Mouse (Mus musculus) stomach, adult 2 months (tissue): ENCODE data around the gene Gm3411. TPM values are rescaled to one million over a fixed set of nuclear protein-coding genes. Genes with fewer than 3 reads are reported as not detected.

Experiments
- polyA plus RNA-seq: library from polyadenylated mRNA; depleted of rRNA; stranded (reverse); fragments of >200 nt; gene quantifications from 2 replicates; pipeline ENCODE4 v1.2.3, GENCODE M21; 2012; rRNA removed

The Gm3411 gene
- polyA plus RNA-seq, result 0.04 TPM in 1 of 2 replicates, not detected in the other

DNA sequence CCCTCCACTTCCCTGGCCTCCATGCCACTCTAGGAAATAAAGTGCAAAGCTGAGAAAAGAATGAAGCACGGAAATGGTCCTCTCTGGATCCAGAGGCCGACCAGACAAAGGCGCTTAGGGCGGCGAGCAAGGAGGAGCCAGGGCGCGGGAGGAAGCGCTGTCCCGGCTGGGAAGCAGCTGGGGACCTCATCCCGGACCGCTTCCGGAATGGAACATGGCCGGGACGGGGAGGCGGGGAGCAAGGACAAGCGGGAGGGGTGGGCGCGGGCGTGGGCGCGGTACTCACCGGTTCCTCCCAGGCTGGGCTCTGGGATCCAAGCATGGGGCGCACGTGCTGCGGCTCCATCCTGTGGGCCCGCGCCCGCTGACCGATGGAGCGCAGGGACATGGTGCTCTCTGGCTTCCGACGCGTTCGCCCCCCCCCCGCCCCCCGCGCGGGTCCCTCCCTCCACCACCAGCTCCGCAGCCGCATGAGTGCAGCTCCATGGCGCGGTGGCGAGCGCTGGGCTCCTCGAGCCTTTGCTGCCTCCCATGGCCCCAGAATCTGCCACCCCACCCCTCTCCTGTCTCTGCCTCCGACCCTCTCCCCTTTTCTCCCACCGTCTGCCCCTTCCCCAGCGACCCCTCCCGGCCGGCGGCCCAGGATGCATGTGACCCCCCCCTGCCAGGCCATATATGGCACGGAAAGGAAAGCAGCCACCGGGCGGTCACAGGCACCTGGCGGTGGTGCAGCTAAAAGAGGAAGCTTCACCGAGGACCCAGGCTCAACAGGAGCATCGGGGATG is at the start of gene Gm3411:
Gene Gm3411, minus strand, starts transcription at position 320 of the 785 bp plus-strand sequence.

DNA sequence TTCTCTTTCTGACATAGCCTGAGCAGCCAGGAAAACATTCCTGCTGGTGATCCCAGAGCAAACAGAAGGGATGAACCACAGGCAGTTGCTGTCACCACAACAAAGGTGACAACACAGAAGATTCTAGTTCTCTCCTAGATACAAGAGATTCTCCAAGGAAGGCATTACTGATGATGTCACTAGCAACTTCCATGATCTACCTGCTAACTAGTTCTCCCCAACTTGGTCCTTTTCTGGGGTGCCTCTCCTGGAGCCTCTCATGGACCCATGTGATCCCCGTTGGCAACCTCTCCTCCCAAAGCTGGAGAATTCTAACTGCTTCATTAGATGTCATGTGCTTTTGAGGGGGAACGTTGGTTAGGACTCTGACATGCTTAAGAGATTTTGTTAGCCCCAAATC is 17.7 kb upstream of the Gm3411 start, which contains the start of gene Gm21103:
Gene Gm21103, minus strand, starts transcription at position 101 of the 400 bp plus-strand sequence.

DNA sequence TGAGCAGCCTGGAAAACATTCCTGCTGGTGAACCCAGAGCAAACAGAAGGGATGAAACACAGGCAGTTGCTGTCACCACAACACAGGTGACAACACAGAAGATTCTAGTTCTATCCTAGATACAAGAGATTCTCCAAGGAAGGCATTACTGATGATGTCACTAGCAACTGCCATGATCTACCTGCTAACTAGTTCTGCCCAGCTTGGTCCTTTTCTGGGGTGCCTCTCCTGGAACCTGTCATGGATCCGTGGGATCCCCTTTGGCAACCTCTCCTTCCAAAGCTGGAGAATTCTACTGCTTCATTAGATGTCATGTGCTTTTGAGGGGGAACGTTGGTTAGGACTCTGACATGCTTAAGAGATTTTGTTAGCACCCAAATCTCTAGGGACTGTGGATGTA is 67.9 kb downstream of the Gm3411 start, which contains the start of gene Gm21560:
Gene Gm21560, minus strand, starts transcription at position 101 of the 400 bp plus-strand sequence.

Other genes starting within 250 kb of the Gm3411 start
- not detected in 2 replicates for gene Gm6337, start 229.0 kb downstream of the Gm3411 start, polyA plus RNA-seq
- 0.06 TPM in 1 of 2 replicates, not detected in the other for gene Gm8206, start 193.3 kb downstream of the Gm3411 start, polyA plus RNA-seq
- 0.10 TPM in 1 of 2 replicates, not detected in the other for gene Gm3468, start 178.6 kb downstream of the Gm3411 start, polyA plus RNA-seq
- not detected in 2 replicates for gene Gm3476, start 161.4 kb downstream of the Gm3411 start, polyA plus RNA-seq
- not detected in 2 replicates for gene Gm21560, start 68.0 kb downstream of the Gm3411 start, polyA plus RNA-seq
- not detected in 2 replicates for gene Gm21103, start 17.6 kb upstream of the Gm3411 start, polyA plus RNA-seq
- gene Gm3618, start 56.4 kb upstream of the Gm3411 start, polyA plus RNA-seq, result not detected in 2 replicates
- not detected in 2 replicates for gene Gm16440, start 103.1 kb upstream of the Gm3411 start, polyA plus RNA-seq
- gene Gm3591, start 125.2 kb upstream of the Gm3411 start, polyA plus RNA-seq, result 0.04 TPM in 1 of 2 replicates, not detected in the other
- not detected in 2 replicates for gene Gm3594, start 157.4 kb upstream of the Gm3411 start, polyA plus RNA-seq